Mouse (Mus musculus): ENCODE measurements around the gene Rita1. TPM values are rescaled to one million over a fixed set of nuclear protein-coding genes. Genes with fewer than 3 reads are reported as not detected.

The Rita1 gene
- total RNA-seq, 2 experiments from 2014 or later: 2.3 to 4.7 TPM

GRCm38 (mm10) chr5:120628624-120629023, 16.2 kb upstream of the Rita1 start:
- peak; percentile 40 for ATAC-seq (replicated peaks; ENCODE audit: poor library complexity)

- no peak for ATAC-seq (replicated peaks; ENCODE audit: poor library complexity)
Measured at GRCm38 (mm10) chr5:120627515-120628300, 15.3 kb upstream of the Rita1 start.

- peak; percentile 40; the same call in 1 of the 2 replicates for ATAC-seq (replicated peaks; ENCODE audit: poor library complexity)
Measured at GRCm38 (mm10) chr5:120626399-120626798, 14.0 kb upstream of the Rita1 start.

GRCm38 (mm10) chr5:120624427-120624826, 12.0 kb upstream of the Rita1 start:
- no peak for ATAC-seq (replicated peaks; ENCODE audit: poor library complexity)

GRCm38 (mm10) chr5:120622198-120622851, 9.9 kb upstream of the Rita1 start:
- no peak for ATAC-seq (replicated peaks; ENCODE audit: poor library complexity)

- no peak for ATAC-seq (replicated peaks; ENCODE audit: poor library complexity)
Measured at GRCm38 (mm10) chr5:120621846-120622197, 9.4 kb upstream of the Rita1 start.

GRCm38 (mm10) chr5:120621078-120621765, 8.8 kb upstream of the Rita1 start:
- no peak for ATAC-seq (replicated peaks; ENCODE audit: poor library complexity)

- ATAC-seq (replicated peaks; ENCODE audit: poor library complexity): peak; percentile 86
Measured at GRCm38 (mm10) chr5:120620375-120621077, 8.1 kb upstream of the Rita1 start.

- ATAC-seq (replicated peaks; ENCODE audit: poor library complexity): peak; percentile 56
Measured at GRCm38 (mm10) chr5:120619201-120619600, 6.8 kb upstream of the Rita1 start.

GRCm38 (mm10) chr5:120618778-120619177, 6.4 kb upstream of the Rita1 start:
- ATAC-seq (replicated peaks; ENCODE audit: poor library complexity): no peak

- ATAC-seq (replicated peaks; ENCODE audit: poor library complexity): no peak
Measured at GRCm38 (mm10) chr5:120615903-120616302, 3.5 kb upstream of the Rita1 start.

GRCm38 (mm10) chr5:120612822-120613604, 624 bp upstream of the Rita1 start:
- peak; percentile 83 for ATAC-seq (replicated peaks; ENCODE audit: poor library complexity)

- ATAC-seq (replicated peaks; ENCODE audit: poor library complexity): no peak
Measured at GRCm38 (mm10) chr5:120611416-120611815, 973 bp downstream of the Rita1 start.

GRCm38 (mm10) chr5:120610906-120611305, 1.5 kb downstream of the Rita1 start:
- no peak for ATAC-seq (replicated peaks; ENCODE audit: poor library complexity)

- no peak for ATAC-seq (replicated peaks; ENCODE audit: poor library complexity)
Measured at GRCm38 (mm10) chr5:120609246-120609775, 3.1 kb downstream of the Rita1 start.

GRCm38 (mm10) chr5:120607335-120607734, 5.1 kb downstream of the Rita1 start:
- no peak for ATAC-seq (replicated peaks; ENCODE audit: poor library complexity)

- ATAC-seq (replicated peaks; ENCODE audit: poor library complexity): no peak
Measured at GRCm38 (mm10) chr5:120606590-120607200, 5.7 kb downstream of the Rita1 start.

GRCm38 (mm10) chr5:120605688-120606087, 6.7 kb downstream of the Rita1 start:
- ATAC-seq (replicated peaks; ENCODE audit: poor library complexity): peak; percentile 86

GRCm38 (mm10) chr5:120605241-120605661, 7.1 kb downstream of the Rita1 start:
- no peak for ATAC-seq (replicated peaks; ENCODE audit: poor library complexity)

GRCm38 (mm10) chr5:120604839-120605238, 7.5 kb downstream of the Rita1 start:
- ATAC-seq (replicated peaks; ENCODE audit: poor library complexity): peak; percentile 67
